Mouse (Mus musculus): ENCODE results near the gene Ccdc146.

Gene Ccdc146

GRCm38 (mm10) chr5:21264352-21265021 is 160.0 kb downstream of the Ccdc146 start:
- DNase-seq (ENCODE audit: low read depth, low spot score), result no peak

- DNase-seq (ENCODE audit: low read depth, low spot score), result no peak
These were observed 161.0 kb downstream of the Ccdc146 start for GRCm38 (mm10) chr5:21263202-21264055.

DNA sequence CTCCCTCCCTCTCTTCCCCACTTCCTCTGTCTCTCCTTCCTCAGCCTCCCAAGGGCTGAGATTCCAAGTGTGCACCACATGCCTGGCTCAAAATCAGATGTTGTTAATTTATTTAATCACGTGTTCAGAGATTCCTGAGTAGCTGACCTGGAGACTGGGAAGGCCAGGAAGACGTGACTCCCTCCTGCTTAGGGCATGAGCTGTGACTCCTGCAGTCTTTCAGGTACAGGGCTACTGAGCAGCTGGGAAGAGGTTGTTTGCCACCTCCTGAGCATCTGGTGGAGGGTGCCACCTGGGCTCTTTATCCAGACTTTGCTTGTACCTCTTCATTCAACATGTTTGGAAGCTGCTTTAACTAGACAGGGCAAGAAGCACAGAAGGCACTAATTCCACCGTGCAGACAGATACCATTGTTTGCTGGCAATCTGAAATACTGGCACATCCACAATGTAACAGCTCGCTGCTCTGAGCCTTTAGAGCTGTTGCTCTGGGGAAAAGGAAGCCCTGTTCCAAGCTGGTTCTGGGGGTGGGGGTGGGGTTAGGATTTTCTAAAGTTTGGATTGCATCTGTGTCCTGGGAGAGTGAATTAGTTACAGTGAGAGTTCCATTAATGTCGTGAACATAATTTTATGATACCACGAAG is 163.2 kb downstream of the Ccdc146 start:
- DNase-seq (ENCODE audit: low read depth, low spot score), result no peak

- no peak for DNase-seq (ENCODE audit: low read depth, low spot score)
These were observed 163.7 kb downstream of the Ccdc146 start for GRCm38 (mm10) chr5:21260746-21261145.

DNA sequence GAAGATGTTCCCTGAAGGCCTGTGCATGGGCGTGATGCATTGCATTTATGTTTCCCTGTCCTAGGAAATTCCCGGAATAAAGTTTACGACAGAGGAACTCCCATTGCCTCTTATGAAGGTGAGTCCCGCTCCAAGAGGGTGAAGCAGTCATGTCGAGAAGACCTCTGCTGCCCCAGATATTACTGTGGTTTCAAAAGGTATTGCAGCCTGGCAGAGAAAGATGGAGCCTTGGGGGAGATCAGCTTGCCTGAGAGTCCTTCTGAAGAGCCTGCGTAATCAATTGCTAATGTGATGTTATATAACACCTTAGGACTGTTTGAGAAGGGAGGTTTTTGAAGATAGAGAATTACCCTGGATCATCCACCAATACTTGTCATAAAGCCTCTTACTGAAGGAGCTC is 166.7 kb downstream of the Ccdc146 start:
- DNase-seq (ENCODE audit: low read depth, low spot score), result no peak

DNA sequence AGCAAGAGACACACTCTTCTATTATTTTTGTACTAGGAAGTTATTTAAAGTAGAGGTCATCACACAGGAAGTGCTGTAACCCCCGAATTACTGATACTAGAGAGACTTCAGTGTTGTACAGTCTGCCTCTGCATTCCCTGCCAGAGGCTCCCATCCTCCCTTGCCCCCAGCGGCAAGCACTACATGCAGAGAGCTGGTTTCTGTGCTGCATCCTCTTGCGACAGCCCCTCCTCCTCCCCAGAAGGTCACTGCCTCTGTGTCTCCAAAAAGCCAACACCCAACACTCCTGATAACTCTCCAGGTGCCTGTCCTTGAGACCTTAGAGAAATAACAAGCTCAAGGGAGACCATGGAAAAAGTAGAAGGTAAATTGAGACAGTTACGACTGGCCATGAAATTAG is 167.4 kb downstream of the Ccdc146 start:
- no peak for DNase-seq (ENCODE audit: low read depth, low spot score)

DNA sequence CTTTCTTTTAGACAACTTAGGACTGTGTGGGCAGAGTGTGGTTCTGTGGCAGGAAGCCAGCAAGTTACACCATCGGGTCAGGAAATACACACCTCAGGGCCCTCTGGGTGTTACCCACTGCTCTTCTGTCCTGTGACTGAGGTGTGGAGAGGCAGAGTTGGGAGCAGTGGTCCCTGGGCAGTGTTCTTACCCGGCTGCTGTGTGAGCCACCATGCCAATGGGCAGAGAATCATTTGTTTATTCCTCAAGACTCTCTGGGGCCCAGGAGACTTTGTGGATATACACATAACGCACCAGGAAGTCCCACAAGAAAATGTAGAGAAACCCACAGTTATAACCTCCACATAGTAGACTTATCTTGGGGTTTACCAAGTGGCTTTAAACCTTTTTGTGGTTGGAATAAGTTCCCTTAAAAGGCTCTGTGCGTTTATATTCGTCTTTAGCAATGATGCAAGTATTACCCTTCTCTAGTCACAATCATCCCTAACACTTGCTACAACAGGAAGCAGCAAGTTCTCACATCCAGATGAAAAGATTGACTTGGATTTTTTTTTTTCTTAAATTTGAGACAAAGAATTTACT is 168.8 kb downstream of the Ccdc146 start:
- no peak for DNase-seq (ENCODE audit: low read depth, low spot score)

DNA sequence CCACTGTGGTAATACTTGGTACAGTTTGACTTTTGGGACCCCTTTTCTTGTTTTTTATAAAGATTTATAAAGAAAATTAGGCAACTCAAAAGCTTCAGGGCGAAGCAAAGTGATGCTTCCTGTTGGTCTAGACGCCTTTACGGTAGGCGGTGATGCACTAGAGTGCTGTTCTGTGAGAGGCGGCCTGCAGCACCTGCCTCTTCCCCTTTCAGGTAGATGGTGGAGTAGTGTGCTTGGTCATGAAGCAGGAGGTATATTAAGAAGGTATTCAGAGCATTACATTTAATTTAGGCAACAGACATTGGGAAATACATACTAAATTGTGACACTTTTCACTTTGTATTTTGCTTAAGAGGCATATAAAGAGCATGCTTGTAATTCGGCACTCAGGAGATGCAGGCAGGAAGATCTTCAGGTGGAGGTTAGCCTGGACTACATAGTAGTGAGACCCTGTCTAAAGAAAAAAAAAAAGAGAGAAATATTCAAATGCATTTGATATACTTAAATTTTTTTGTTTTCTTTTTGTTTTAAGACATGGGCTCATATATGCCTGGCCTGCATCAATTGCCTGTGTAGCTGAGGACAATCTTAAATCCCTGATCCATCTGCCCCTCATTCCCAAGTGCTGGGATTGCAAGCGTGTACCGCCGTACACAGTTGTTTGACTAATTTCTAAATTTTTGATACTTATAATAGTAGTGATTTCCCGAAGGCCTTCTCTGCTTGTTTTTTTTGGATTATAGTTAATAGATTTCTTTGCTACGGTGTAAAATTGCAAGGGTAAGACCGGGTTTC is 169.5 kb downstream of the Ccdc146 start:
- no peak for DNase-seq (ENCODE audit: low read depth, low spot score)

GRCm38 (mm10) chr5:21248834-21249233 is 175.6 kb downstream of the Ccdc146 start:
- no peak for DNase-seq (ENCODE audit: low read depth, low spot score)

GRCm38 (mm10) chr5:21247916-21248315 is 176.6 kb downstream of the Ccdc146 start:
- DNase-seq (ENCODE audit: low read depth, low spot score), result no peak

GRCm38 (mm10) chr5:21246794-21247193 is 177.7 kb downstream of the Ccdc146 start:
- no peak for DNase-seq (ENCODE audit: low read depth, low spot score)

GRCm38 (mm10) chr5:21245241-21245640 is 179.2 kb downstream of the Ccdc146 start:
- DNase-seq (ENCODE audit: low read depth, low spot score), result no peak

DNA sequence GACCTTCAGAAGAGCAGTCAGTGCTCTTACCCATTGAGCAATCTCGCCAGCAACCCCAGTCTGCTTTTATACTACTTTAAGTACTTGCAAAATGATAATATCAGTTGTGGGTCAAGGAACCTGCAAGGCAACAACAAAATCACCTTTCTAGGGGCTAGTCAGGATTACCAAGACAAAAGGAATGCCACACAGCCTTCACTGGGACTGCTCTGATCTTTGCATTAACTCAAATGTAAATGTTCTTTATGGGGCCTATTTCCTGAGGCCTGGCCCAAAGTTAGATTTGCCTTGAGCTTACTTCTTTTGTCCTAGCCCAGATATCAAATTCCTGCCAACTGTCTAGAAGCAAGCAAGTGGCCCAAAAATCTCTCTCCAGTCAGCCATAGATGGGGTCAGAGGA is 179.9 kb downstream of the Ccdc146 start:
- no peak for DNase-seq (ENCODE audit: low read depth, low spot score)

All from c-Kit-negative CD71-positive TER-119-positive erythroid progenitor cells, embryonic 14.5 days (primary cell).